Mouse (Mus musculus) myocyte (in vitro differentiated cells): ENCODE results near the gene 2900011O08Rik.

Experiments
- CEBPB ChIP-seq: IDR thresholded peaks from 2 replicates; pipeline ENCODE4 v1.6.1; 2011; ENCODE audit warnings: mild to moderate bottlenecking, moderate library complexity; ENCODE audit not compliant: poor library complexity, insufficient read depth, severe bottlenecking
- E2F4 ChIP-seq: IDR thresholded peaks from one replicate; pipeline ENCODE4 v1.6.1; 2011; ENCODE audit warnings: mild to moderate bottlenecking, control low read depth, moderate library complexity; ENCODE audit not compliant: insufficient read depth
- MAX ChIP-seq: IDR thresholded peaks from one replicate; pipeline ENCODE4 v1.6.1; 2011; ENCODE audit warnings: low read depth, mild to moderate bottlenecking, control low read depth
- MYOD1 ChIP-seq, 3 experiments: IDR thresholded peaks; one replicate each; pipeline ENCODE4 v1.6.1; 2011; ENCODE audit warnings: control low read depth in 2 of 3, low read depth in 2 of 3, mild to moderate bottlenecking in 2 of 3, moderate library complexity in 1 of 3; ENCODE audit not compliant: insufficient read length in 2 of 3, control insufficient read depth in 1 of 3
- MYOG ChIP-seq, 3 experiments: IDR thresholded peaks; one replicate each; pipeline ENCODE4 v1.6.1; 2011; ENCODE audit warnings: control low read depth in 2 of 3, low read depth in 2 of 3, mild to moderate bottlenecking in 2 of 3; ENCODE audit not compliant: insufficient read length in 2 of 3, control insufficient read depth in 1 of 3, insufficient read depth in 1 of 3
- POLR2A ChIP-seq: IDR thresholded peaks from one replicate; pipeline ENCODE4 v1.6.1; 2011; ENCODE audit warnings: low read depth, mild to moderate bottlenecking, control low read depth, moderate library complexity; ENCODE audit not compliant: insufficient read length
- POLR2AphosphoS2 ChIP-seq: IDR thresholded peaks from one replicate; pipeline ENCODE4 v1.6.1; 2011; ENCODE audit warnings: low read depth, control low read depth; ENCODE audit not compliant: insufficient read length
- TCF12 ChIP-seq: IDR thresholded peaks from one replicate; pipeline ENCODE4 v1.6.1; 2011; ENCODE audit warnings: mild to moderate bottlenecking, control low read depth; ENCODE audit not compliant: poor library complexity, insufficient read depth, severe bottlenecking
- USF1 ChIP-seq: IDR thresholded peaks from one replicate; pipeline ENCODE4 v1.6.1; 2011; ENCODE audit warnings: low read depth, mild to moderate bottlenecking, control low read depth, moderate library complexity

GRCm38 (mm10) chr16:14025091-14025990 lies 38.9 kb downstream of the 2900011O08Rik start:
- TF ChIP-seq POLR2A (no peak), E2F4 (no peak), POLR2AphosphoS2 (no peak), TCF12 (no peak), MAX (no peak), USF1 (no peak), MYOG (IDR thresholded peaks at IDR 0.05; ENCODE audit: control insufficient read depth in 1 of 3, insufficient read depth in 1 of 3, insufficient read length in 2 of 3, low read depth in 2 of 3) (no peak), CEBPB (no peak), MYOD1 (IDR thresholded peaks at IDR 0.05; ENCODE audit: control insufficient read depth in 1 of 3, insufficient read length in 2 of 3, low read depth in 2 of 3) (no peak)
